Mouse (Mus musculus): ENCODE measurements around the gene Slc5a10. TPM values are rescaled to one million over a fixed set of nuclear protein-coding genes. Genes with fewer than 3 reads are reported as not detected.
"Not testable (repeated sequence)": the region's sequence is repeated elsewhere in the genome, so short reads cannot be mapped to it uniquely, and the experiment has no call there.

Gene Slc5a10
- polyA plus RNA-seq, 1 experiment from 2014 or later: not detected

DNA sequence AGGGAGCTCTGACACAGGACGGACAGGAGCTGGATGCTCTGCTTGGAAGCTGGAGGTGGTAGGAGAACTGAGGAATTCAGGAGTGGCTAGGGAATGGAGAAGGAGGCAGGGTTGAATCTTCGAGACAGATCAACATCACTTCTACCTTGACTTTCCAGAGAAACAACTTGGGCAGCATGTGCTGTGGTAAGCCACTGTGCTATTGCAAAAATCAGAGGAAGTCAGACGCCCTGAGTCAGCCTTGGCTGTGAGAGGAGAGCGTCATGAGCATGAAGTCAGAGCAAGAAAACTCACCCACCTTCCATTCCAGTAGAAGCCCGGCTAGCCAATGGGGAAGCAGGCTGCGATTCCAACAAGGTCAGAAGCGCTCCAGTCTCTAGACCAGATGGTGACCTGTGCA, 78.5 kb downstream of the Slc5a10 start:
- Histone ChIP-seq H3K27ac (no peak overlapping the region), H3K36me3 (ENCODE audit: inconsistent target) (no peaks in the 10 kb centered on the region), H3K4me3 (ENCODE audit: inconsistent target) (no peak overlapping the region), H3K79me2 (ENCODE audit: inconsistent target) (no peaks in the 10 kb centered on the region)
- 38% methylated on average over 7 of the region's 7 CpGs for WGBS (ENCODE audit: missing documents)

DNA sequence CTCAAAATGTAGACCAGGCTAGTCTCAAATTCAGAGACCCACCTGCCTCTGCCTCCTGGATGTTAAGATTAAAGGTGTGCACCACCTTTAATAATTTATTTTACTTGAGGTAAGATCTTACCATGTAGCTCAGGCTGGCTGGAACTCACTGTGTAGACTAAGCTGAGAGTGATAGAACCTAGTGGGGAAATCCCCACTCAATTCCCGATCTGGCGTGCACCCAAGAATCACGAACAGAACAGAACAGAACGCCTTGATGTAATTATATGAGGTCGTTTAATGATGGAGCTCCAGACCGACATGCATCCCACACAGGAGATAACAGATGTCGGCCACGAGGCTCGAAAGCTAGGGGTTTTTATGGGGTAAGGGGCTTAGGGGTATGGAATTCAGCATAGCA, 80.0 kb downstream of the Slc5a10 start:
- WGBS (ENCODE audit: missing documents): 98% methylated on average over 6 of the region's 9 CpGs
- H3K36me3 ChIP-seq (ENCODE audit: inconsistent target); H3K79me2 ChIP-seq (ENCODE audit: inconsistent target); H3K4me3 ChIP-seq (ENCODE audit: inconsistent target); H3K27ac ChIP-seq: not testable (repeated sequence)

DNA sequence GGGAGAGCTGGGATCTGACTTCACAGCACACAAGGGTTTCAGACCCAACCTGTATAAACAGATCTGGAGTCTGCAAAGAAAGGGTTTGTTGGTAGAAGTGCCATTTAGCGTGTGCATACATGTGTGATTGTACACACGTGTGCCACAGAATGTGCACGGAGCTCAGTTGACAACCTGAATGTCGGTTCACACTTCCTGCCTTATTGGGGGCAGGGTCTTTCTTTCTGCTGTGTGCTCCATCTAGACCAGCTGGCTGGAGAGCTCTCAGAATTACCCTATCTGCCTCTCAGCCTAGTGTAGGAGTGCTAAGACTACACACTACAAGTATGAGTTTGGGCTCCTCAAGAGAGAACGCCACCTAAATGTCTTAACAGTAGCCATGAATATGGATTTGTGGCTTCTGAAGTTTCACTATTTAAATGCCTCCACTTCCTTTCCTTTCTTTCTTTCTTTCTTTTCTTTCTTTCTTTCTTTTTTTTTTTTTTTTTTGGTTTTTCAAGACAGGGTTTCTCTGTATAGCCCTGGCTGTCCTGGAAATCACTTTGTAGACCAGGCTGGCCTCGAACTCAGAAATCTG, 80.9 kb downstream of the Slc5a10 start:
- Histone ChIP-seq H3K27ac (no peak overlapping the region), H3K36me3 (ENCODE audit: inconsistent target) (no peaks in the 10 kb centered on the region), H3K79me2 (ENCODE audit: inconsistent target) (no peaks in the 10 kb centered on the region), H3K4me3 (ENCODE audit: inconsistent target) (no peak overlapping the region)
- WGBS (ENCODE audit: missing documents): 95% methylated on average over 5 of the region's 6 CpGs

DNA sequence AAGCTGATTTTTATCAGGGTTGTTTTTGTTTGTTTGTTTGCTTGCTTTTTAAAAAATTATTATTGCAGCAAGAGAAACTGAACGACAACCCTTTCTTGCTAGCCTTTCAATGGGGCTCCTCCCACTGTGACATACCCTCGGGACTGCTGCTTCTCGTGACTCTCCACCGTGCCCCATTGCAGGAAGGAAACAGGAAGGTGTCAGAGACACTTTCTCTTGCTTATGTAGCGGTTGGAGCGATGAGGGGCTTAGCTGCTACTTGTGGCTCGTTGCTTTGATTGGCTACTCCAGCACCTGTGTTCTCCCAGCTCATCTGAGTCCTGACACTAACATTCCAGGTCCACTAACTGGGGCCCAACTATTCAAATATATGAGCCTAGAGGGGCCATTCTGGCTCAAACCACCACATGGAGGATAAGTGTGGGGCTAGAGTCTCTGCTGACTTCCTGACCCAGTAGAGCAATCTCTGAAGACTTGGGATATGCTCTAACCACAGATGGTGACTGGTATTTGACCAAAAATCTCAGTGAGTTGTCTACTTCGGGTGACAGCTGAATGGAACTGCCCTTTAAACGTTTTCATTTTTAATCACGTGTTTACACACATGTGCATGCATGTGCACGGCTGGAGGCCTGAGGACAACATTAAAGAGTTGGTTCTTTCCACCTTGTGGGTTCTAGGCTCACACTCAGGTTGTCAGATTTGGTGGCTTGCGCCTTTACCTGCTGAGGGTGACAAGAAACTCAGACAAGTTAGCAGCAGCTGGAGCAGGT, 81.7 kb downstream of the Slc5a10 start:
- WGBS (ENCODE audit: missing documents): 32% methylated on average over 12 of the region's 12 CpGs

DNA sequence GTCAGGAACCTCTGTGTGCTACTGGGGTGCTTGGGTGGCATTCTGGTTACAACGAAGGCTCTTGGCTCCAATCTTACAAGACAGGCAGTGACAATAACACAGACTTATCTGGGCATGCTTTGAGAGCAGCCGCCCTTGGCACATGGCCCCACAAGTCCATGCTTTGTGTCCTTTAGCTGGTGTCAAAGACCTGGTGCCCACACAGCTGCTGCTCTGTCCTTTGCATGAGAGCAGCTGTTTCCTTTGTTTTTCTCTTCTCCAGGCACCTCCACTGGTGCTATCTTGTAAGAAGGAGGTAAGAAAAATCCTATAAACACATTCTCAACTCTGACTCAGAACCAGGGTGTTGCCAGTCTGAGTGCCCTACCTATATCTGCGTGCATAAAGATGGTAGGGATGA, 82.8 kb downstream of the Slc5a10 start:
- H3K36me3 ChIP-seq (ENCODE audit: inconsistent target): no peaks in the 10 kb centered on the region
- no peaks in the 10 kb centered on the region for H3K79me2 ChIP-seq (ENCODE audit: inconsistent target)
- no peak overlapping the region for H3K4me3 ChIP-seq (ENCODE audit: inconsistent target)
- WGBS (ENCODE audit: missing documents): 88% methylated on average over 3 of the region's 3 CpGs
- no peak overlapping the region for H3K27ac ChIP-seq

More for the DNA sequence above, 81.7 kb downstream of the Slc5a10 start:
- Histone ChIP-seq H3K4me3 (ENCODE audit: inconsistent target) (no peak overlapping the region), H3K36me3 (ENCODE audit: inconsistent target) (no peaks in the 10 kb centered on the region), H3K79me2 (ENCODE audit: inconsistent target) (no peaks in the 10 kb centered on the region), H3K27ac (no peak overlapping the region)

DNA sequence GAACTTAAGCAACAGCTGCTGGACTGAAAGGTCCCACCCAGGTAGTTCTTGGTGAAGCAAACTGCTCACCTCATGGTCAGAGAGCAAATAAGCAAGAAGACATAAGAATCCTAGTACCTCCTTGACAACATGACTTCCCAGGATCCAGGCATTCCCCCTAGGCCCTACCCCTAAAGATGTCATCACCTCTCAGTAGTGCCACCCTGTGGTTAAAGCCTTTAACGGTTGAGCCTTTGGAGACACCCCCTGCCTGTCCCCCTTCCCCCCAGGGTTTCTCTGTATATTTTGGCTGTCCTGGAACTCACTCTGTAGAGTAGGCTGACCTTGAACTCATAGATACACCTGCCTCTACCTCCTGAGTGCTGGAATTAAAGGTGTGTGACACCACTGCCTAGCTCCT, 83.2 kb downstream of the Slc5a10 start:
- WGBS (ENCODE audit: missing documents): 80% methylated on average over 1 of the region's 1 CpGs

DNA sequence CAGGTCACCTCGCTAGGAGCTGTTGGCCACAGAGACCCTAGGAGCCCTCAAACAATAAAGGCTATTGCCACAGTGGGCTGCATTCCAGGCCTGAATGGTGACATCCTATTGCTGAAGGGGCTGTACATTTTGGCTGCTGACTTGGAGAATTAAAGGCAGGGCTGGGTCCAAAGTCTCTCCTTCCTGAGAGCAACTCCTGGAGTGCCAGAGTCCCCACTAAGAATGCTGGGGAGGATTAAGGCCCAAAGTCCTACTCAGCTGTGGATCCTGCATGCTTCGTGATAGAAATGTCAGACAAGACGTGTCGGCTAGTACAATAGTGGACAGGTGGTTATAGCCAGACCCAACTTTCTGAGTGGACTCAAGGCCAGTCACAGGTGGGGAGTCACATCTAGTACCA, 84.3 kb downstream of the Slc5a10 start:
- H3K4me3 ChIP-seq (ENCODE audit: inconsistent target); H3K36me3 ChIP-seq (ENCODE audit: inconsistent target); H3K27ac ChIP-seq; H3K79me2 ChIP-seq (ENCODE audit: inconsistent target): not testable (repeated sequence)
- 87% methylated on average over 3 of the region's 4 CpGs for WGBS (ENCODE audit: missing documents)

More for the DNA sequence above, 83.2 kb downstream of the Slc5a10 start:
- no peak overlapping the region for H3K4me3 ChIP-seq (ENCODE audit: inconsistent target)
- H3K79me2 ChIP-seq (ENCODE audit: inconsistent target): no peaks in the 10 kb centered on the region
- H3K27ac ChIP-seq: no peak overlapping the region
- H3K36me3 ChIP-seq (ENCODE audit: inconsistent target): no peaks in the 10 kb centered on the region

DNA sequence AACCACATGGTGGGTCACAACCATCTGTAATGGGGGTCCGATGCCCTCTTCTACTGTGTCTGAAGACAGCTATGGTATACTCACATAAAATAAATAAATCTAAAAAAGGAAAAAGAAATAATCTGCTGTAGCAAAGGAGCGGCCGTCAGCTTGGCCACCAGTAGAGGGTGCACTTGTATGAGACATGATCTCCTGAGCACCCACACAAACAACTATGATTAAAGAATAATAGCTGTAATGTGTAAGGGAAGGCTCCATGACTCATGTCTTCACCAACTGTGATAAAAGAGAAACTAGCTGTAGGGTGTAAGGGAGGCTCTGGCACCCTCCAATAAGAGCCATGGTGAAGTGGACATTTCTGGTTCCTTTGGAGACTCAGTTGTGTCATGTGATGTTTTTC, 91.0 kb downstream of the Slc5a10 start:
- 78% methylated on average over 3 of the region's 3 CpGs for WGBS (ENCODE audit: missing documents)
- Histone ChIP-seq H3K79me2 (ENCODE audit: inconsistent target) (no peaks in the 10 kb centered on the region), H3K27ac (no peak overlapping the region), H3K4me3 (ENCODE audit: inconsistent target) (no peak overlapping the region), H3K36me3 (ENCODE audit: inconsistent target) (no peaks in the 10 kb centered on the region)

DNA sequence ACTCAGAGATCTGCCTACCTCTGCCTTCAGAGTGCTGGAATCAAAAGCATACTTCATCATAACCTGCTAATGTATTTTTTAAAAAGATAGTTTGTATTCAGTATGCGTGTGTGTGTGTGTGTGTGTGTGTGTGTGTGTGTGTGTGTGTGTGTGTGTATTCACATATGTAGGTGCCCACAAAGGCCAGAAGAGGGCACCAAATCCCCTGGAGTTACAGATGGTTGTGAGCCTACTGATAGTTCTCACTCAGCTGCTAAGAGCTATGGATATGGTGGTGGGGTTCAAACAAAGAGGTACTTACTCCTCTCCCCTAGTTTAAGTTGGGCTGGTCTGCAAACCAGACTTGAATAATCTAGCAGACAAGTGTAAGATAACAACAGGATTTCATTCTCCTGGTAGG, 94.1 kb downstream of the Slc5a10 start:
- WGBS (ENCODE audit: missing documents): 71% methylated on average over 1 of the region's 1 CpGs
- Histone ChIP-seq H3K4me3 (ENCODE audit: inconsistent target) (no peak overlapping the region), H3K79me2 (ENCODE audit: inconsistent target) (no peaks in the 10 kb centered on the region), H3K36me3 (ENCODE audit: inconsistent target) (no peaks in the 10 kb centered on the region), H3K27ac (no peak overlapping the region)

DNA sequence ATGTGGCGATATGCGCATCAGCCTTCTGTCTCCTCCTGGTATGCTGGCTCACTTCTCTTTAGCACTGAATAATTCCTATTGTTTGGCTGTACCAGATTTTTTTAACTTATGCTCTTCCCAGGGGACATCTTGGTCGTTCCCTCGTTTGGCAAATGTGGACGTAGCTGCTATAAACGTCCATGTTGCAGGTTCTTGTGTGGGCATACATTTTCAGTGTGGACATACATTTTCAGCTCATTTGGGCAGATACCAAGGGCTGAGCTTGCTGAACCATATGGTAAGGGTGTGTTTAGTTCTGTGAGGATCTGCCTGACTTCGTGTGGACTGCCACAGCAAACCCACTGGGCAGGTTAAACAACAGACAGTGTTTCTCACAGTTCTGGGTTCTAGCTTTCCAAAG, 95.5 kb downstream of the Slc5a10 start:
- 84% methylated on average over 7 of the region's 7 CpGs for WGBS (ENCODE audit: missing documents)
- H3K79me2 ChIP-seq (ENCODE audit: inconsistent target): no peaks in the 10 kb centered on the region
- no peaks in the 10 kb centered on the region for H3K36me3 ChIP-seq (ENCODE audit: inconsistent target)
- H3K4me3 ChIP-seq (ENCODE audit: inconsistent target): no peak overlapping the region
- H3K27ac ChIP-seq: no peak overlapping the region

Other genes starting within 250 kb of the Slc5a10 start
- gene Mfap4, start 235.4 kb downstream of the Slc5a10 start, polyA plus RNA-seq (2018): not detected in 3 replicates
- gene Mapk7, start 226.4 kb downstream of the Slc5a10 start, polyA plus RNA-seq (2018): 28.5 to 49.5 TPM (median 37.8 TPM) in 3 replicates
- gene B9d1, start 215.7 kb downstream of the Slc5a10 start, polyA plus RNA-seq (2018): 0.59 to 0.91 TPM in 2 of 3 replicates, not detected in the other
- 0.20 to 0.98 TPM (median 0.42 TPM) in 3 replicates for gene Epn2, start 141.1 kb downstream of the Slc5a10 start, polyA plus RNA-seq (2018)
- 3.2 to 4.6 TPM (median 3.8 TPM) in 3 replicates for gene Grap, start 67.6 kb downstream of the Slc5a10 start, polyA plus RNA-seq (2018)
- 0.26 TPM in 1 of 3 replicates, not detected in the others for gene Fam83g, start 36.7 kb downstream of the Slc5a10 start, polyA plus RNA-seq (2018)
- gene Prpsap2, start 41.3 kb upstream of the Slc5a10 start, polyA plus RNA-seq (2018): 24.2 to 42.5 TPM (median 30.8 TPM) in 3 replicates
- gene Ulk2, start 134.2 kb upstream of the Slc5a10 start, polyA plus RNA-seq (2018): 30.1 to 30.5 TPM (median 30.3 TPM) in 3 replicates
- 30.0 to 39.9 TPM (median 37.1 TPM) in 3 replicates for gene Akap10, start 209.4 kb upstream of the Slc5a10 start, polyA plus RNA-seq (2018)
- 39.2 to 116 TPM (median 77.7 TPM) in 3 replicates for gene Specc1, start 235.9 kb upstream of the Slc5a10 start, polyA plus RNA-seq (2018)